Mouse (Mus musculus) naive thymus-derived CD4-positive, alpha-beta T cell, adult 2 months (primary cell): ENCODE results near the gene Ccdc12.

Experiments used
- DNase-seq: peaks from one replicate; pipeline ENCODE4 v3.0.0-alpha.2; 2011; ENCODE audit warnings: low read depth

Gene Ccdc12

DNA sequence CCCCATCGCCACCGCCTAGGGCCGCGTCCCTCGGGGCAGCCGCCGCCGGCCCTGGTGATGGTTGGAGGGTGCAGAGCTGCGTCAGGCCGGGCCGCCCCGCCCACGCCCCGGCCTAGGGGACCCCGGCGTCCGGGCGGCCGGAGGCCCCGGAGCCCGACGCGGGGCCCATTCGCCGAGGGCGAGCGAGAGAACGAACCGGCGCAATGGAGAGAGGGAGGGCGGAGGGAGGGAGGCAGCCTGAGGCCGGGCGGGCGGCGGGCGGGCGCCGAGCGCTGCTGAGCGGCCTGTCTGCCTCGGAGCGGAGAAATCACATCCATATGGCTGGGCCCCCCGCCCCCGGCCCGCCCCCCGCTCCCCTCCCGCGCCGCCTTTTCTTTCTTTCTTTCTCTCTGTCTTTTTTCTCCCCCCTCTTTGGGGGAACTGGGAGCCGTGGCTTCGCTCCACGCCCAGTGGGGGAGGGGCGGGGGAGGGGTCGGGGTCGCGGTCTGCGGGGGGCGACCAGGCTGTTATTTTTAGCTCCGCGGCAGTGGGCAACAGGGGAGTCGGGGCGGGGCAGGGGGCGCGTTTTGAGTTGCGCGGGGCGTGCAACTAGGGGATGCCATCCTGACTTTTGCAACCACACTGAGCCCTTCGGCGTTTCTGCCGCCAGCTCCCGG, 86.1 kb downstream of the Ccdc12 start:
- DNase-seq, result no peak

DNA sequence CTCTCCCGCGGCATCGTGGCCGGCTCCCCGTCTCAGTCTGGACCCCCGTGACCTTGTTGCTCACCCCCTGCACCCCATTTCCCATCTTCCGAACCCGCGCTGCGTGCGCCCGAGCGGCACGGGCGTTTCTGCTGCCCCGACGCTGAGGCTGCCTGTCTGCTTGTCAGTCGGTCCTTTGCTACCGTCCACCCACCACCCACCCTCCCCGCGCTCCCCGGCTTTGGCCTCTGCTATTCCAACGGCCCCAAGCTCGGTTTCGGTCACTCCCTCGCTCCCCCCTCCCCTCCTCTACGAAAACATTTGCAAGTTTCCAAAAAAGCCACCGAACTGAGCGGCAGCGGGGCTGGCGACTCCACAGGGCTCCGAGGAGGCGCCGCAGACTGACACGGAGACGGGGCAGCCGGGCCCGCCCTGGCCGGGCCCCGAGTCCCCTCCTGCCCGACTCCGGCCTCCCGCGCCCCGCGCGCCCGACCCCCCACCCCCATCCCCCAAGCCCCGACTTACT, 86.7 kb downstream of the Ccdc12 start:
- no peak for DNase-seq

DNA sequence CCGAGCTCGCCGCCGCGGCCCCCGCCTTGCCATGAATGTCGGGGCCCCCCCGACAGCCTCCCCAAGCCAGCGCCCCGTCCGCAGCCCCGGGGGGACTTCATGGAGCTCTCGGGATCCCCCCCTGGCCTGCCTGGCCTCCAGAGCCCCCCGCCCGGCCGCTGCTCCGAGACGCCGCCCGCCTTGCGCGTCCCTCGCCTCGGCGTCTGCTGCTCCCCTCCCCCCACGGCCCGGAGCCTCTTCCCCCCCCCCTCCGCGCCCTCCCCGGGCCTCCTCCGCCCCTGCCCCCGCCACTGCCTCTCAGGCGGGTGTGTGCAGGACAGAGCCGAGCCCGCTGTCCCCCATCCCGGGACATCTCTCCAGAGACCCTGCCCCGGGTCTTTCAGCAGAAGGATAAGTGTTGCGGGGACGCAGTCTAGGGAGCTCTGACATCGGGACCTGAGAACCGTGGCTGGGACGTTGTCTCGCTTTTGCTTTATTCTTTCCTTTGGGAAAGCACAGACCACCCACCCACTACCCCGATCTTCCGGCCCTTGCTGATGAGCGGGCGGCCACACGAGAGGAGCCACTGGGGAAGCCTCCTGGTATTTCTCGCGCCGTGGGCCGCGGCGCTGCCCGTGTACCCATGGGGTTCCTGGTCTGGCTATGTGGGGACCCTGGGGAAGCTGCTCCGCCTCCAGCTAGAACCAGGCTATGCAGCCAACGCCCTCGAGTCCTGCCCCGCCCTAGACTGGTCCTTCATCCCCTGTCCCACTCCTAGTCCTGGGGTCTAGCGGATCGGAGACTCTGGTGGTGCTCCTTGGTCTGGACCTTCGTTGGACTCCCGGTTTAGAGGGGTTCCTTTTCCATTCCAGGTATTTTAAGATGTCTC, 87.4 kb downstream of the Ccdc12 start:
- no peak for DNase-seq

DNA sequence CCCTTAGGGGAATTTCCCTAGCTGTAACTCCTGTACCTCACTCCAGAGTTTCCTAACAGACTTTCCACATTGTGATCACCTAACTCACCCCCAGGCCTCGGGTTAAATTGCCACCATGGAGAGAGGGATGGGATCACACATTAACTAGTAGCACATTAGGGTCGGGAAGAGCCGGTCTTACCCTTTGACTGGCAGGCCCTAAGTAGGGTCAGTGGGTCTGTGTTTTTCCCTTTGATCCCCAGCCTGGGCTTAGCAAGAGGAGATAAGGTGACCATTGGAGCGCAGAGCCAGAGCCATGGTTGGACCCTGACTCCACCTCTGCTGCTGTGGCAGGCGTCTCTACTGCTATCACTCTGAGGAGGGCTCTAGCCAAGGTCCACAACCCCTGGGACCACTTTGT, 89.4 kb downstream of the Ccdc12 start:
- no peak for DNase-seq

DNA sequence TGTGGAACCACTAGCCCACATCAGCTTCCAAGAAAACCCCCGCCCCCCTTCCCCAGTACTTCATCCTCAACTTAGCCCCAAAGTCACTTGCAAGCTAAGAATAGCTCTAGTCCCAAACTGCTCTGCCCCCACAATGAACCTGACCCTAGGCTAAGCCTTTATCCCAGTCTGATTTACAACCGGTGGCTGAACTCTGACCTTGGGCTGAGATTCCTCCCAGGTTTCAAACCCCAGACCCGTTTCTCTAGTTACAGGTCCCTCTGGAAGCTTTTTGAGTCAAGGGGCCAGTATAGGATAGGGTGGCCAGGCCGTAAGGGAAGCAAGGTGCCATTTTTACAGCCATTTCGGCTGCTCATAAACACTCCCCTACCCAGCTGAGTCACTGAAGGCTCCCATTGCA, 89.9 kb downstream of the Ccdc12 start:
- DNase-seq, result no peak

DNA sequence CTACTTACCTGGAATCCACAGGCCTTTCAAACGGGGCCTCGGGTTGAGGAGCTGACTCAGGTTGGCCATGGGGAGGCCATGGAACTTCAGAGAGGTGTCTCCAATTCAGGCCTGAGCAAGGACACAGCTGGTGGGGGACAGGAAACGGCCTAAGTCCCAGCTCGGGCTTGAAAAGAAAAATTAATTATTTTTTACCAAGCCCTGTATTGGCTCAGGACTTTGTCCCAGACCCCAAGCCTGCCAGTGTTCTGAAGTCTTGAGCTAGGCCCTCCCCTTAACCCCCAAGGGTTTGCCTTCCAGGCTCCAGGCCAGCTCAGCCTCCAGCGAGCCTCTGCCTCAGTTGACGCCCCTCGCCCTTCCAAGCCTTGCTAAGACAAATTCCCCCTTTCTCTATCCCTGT, 90.7 kb downstream of the Ccdc12 start, which contains the start of gene Pth1r:
Pth1r (minus strand) TSS at position 185 of the 400 bp plus-strand sequence.
- no peak for DNase-seq

DNA sequence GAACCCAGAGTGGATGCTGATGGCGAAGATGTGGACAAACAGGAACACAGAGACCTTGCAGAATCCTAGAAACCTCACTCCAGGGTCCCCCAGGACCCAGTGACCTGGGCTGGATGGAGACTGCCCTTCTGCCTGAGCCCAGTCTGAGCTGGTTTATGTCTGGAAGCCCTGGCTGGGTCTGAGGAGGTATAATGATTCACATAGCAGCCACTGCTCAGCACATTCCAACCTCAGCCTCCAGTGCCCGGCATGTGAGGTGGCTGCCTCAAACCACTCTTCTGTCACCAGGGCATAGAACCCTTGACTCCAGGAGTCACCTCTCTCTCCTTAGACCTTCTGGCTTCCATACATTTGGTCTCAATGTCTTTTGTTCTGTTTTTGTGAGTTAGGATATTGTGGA, 92.1 kb downstream of the Ccdc12 start:
- no peak for DNase-seq

DNA sequence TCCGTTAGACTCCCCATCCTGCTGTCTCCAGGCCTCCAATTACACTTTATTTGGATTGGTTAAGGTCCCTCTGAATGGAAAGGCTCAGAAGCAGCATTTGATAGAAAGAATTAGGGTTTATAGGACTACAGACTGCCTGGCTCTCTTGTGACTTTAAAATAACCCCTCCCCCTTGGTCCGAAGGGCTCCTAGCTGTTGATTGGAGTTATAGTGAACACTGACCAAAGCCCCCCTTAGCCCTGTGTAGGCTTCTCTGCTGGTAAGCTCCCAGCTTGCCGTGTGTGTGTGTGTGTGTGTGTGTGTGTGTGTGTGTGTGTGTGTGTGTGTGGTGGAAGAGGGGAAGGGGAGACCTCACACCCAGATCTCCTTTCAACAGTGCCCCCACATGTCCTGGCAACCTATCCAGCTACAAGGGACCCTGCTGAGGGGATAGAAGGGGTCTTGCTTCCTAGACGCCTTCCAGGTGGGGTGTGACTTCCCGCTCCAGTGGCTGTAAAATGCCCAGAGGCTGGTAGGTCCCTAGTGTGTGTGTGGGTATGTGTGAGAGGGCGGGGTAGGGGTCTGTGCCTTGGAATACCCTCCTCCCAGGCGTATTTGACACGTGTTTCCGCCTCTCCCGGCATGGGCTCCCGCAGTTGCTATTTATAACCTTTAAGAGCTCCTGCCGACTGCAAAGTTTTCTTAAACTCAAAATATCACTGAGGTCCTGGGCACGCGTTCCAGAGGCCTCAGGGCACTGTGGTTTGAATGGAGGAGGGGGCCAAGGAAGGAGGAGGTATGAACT, 94.3 kb downstream of the Ccdc12 start:
- DNase-seq, result no peak

DNA sequence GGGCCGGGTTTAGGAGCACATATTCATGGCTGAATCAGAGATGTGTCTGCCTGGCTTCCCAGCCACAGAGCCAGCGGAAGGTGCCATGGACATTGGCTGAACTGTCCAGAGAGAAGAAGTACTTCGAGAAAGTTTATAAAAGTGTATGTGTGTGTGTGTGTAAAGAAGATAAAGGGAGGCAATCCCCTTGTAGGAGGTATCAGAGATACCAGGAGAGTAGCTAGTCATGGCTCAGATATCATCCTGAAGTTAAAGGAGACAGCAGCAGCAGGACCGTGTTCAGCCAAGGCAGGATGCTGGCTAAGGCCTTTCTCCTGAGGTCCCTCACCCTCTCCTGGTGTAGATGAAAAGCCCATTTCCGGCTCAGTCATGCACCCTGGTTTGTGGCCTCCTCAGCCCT, 95.1 kb downstream of the Ccdc12 start:
- DNase-seq, result no peak

DNA sequence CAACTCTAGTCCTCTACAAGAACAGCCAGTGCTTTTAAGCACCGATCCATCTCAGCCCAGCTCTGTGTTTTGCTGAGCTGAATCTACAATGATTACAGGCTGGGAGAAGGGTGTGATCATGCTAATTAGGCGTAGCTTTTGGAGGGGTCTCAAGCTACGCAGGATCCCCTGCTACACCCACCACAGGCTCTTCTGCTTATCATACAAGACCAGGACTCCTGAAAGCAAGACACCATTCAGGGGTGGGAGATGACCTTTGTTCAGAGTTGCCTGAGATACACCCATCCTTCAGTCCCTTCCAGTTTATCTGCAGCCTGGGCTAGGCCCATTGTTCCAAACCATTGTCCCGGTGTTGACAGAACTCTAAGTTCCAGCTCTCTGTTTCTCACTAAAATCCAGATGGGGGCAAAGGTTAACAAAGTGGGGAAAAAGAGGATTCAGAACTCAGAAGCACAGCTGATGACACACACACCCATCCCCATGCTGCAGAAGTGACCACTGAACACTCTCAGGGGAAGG, 96.7 kb downstream of the Ccdc12 start:
- no peak for DNase-seq

DNA sequence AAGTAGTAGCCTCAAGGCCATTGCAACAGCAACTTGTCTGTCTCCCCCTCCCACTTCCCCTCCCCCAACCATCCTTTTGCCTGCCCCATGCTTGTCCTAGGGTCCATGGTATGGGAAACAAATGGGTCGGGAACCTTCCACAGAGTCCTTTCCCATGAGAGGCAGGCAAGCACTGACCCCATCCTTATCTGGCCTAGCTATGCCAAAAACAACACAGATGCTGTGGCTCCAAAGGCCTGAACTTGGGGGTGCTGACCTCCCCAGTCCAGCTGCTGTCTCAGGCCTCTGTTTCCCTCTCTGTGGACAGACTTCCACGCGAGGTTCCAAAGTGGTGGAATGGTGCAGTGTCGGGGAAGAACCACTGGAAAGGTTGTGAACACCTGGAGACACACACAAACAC, 97.5 kb downstream of the Ccdc12 start:
- no peak for DNase-seq

DNA sequence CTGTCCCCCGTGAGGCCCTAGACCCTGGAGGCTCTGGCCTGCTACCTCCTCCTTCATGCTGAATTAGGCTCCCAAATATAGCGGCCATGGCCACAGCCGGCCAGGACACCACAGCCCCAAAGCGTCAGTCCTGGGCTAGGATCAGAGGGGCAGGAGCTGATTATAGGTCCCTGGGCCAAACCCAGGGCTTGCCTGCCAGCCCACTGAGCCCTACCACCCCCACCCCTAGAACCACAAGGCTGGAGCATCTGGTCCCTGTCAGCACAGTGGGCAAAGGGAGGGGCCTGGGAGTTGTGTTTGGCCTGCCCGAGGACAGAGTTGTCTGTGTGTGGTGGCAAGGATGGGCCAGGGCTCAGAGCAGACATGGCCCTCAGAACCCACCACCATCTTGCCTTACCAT, 101.5 kb downstream of the Ccdc12 start:
- no peak for DNase-seq

DNA sequence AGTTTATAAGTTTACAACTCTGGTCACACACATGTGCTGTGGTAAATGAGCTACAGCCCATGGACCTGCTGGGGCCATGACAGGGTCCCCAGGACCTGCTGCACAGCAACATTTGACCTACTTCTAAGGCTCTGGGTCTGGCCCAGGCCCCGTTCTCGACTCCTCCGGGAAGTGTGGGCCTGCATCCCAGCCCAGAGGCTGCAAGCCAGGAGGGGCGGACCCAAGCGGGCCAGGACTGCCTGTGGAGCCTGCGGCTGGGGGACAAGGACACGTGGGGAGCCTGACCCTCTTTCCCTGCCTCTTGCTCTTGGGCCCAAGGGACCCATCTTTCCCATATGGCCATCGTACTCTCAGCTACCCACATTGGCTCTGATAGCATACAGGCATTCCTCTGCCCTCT, 102.3 kb downstream of the Ccdc12 start:
- no peak for DNase-seq

DNA sequence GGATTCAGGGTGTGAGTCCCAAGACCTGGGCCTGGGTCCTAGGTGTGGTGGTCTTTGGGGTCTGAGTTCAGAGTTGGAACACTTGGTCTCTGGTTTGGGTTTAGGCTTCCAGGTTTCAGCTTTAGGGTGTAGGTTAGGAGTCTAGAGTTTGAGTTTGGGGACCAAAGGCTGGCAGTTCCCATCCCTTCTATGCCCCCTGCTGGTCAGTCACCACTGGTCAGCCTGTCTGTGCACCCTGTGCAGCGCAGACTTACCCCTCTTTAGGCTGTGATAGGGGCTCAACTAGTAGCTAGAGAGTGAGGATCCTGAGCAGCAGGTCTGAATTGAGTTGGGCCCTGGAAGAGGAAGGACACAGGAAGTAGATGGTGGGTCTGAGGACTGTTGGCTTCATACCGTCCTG, 103.0 kb downstream of the Ccdc12 start:
- peak; percentile 47 for DNase-seq

DNA sequence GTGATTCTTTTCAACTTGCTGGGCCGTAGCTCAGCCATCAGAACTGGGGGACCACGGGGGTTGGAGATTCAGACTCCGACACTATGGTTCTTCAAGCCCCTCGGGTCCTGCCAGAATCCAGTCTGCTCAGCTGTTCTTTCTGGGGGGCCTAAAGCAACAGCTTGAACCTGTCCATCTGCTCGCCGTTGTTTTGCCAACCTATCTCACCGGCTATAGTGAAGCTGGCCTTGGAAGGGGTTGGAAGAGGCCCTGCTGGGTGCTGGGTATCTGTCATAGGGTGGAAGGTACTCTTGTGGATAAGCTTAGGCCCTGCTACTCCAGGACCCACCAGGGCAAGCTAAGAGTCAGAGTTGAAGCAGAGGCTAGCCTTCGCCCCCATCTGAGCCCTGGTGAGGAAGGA, 104.6 kb downstream of the Ccdc12 start:
- no peak for DNase-seq
